Mouse (Mus musculus): ENCODE data around the gene Mpp4. TPM values are rescaled to one million over a fixed set of nuclear protein-coding genes. Genes with fewer than 3 reads are reported as not detected.

Mpp4 gene
- total and polyA plus RNA-seq, 2 experiments from 2014 or later, result 0.45 to 2.8 TPM

- Histone ChIP-seq H3K9me3 (ENCODE audit: low read length) (no peaks in the 10 kb centered on the region), H3K4me2 (ENCODE audit: low read depth, low read length) (no peak overlapping the region), H3K27ac (no peak overlapping the region), H3K4me3 (ENCODE audit: low read length) (no peak overlapping the region), H3K36me3 (ENCODE audit: insufficient read depth, low read length) (peaks cover 12% of the 10 kb centered on the region), H3K4me1 (ENCODE audit: insufficient read depth, low read length) (no peaks in the 10 kb centered on the region), H3K9ac (replicated peaks; ENCODE audit: low read length) (no peak overlapping the region), H3K27me3 (ENCODE audit: insufficient read depth, low read length) (no peaks in the 10 kb centered on the region)
- no peak for ATAC-seq
- TF ChIP-seq CTCF (IDR thresholded peaks at IDR 0.05; ENCODE audit: low read depth), result no peak
- DNase-seq (ENCODE audit: low spot score), result no peak
- 80% methylated on average over 6 of the region's 6 CpGs for WGBS
Observed at GRCm38 (mm10) chr1:59161396-59161795, 1.8 kb downstream of the Mpp4 start.

- ATAC-seq (no peak), DNase-seq (ENCODE audit: low spot score) (no peak)
- Histone ChIP-seq H3K4me1 (ENCODE audit: insufficient read depth, low read length) (no peaks in the 10 kb centered on the region), H3K27ac (no peak overlapping the region), H3K4me2 (ENCODE audit: low read depth, low read length) (no peak overlapping the region), H3K9me3 (ENCODE audit: low read length) (no peaks in the 10 kb centered on the region), H3K4me3 (ENCODE audit: low read length) (no peak overlapping the region), H3K27me3 (ENCODE audit: insufficient read depth, low read length) (no peaks in the 10 kb centered on the region), H3K36me3 (ENCODE audit: insufficient read depth, low read length) (peaks cover 7% of the 10 kb centered on the region; the same call in 1 of the 2 replicates), H3K9ac (replicated peaks; ENCODE audit: low read length) (no peak overlapping the region)
- WGBS, result 74% methylated on average over 6 of the region's 6 CpGs
- TF ChIP-seq CTCF (IDR thresholded peaks at IDR 0.05; ENCODE audit: low read depth), result no peak
Observed at GRCm38 (mm10) chr1:59160871-59161270, 2.3 kb downstream of the Mpp4 start.

GRCm38 (mm10) chr1:59159136-59159535, 4.1 kb downstream of the Mpp4 start:
- Histone ChIP-seq H3K9ac (replicated peaks; ENCODE audit: low read length) (no peak overlapping the region), H3K36me3 (ENCODE audit: insufficient read depth, low read length) (peaks cover 5% of the 10 kb centered on the region; the same call in 1 of the 2 replicates), H3K4me1 (ENCODE audit: insufficient read depth, low read length) (no peaks in the 10 kb centered on the region), H3K27ac (no peak overlapping the region), H3K27me3 (ENCODE audit: insufficient read depth, low read length) (no peaks in the 10 kb centered on the region), H3K4me2 (ENCODE audit: low read depth, low read length) (no peak overlapping the region), H3K4me3 (ENCODE audit: low read length) (no peak overlapping the region), H3K9me3 (ENCODE audit: low read length) (no peaks in the 10 kb centered on the region)
- no peak for TF ChIP-seq CTCF (IDR thresholded peaks at IDR 0.05; ENCODE audit: low read depth)
- WGBS, result 94% methylated on average over 3 of the region's 3 CpGs
- DNase-seq (ENCODE audit: low spot score) (no peak), ATAC-seq (no peak)

GRCm38 (mm10) chr1:59158498-59158897, 4.7 kb downstream of the Mpp4 start:
- Histone ChIP-seq H3K36me3 (ENCODE audit: insufficient read depth, low read length) (peaks cover 5% of the 10 kb centered on the region; the same call in 1 of the 2 replicates), H3K4me2 (ENCODE audit: low read depth, low read length) (no peak overlapping the region), H3K9me3 (ENCODE audit: low read length) (no peaks in the 10 kb centered on the region), H3K4me1 (ENCODE audit: insufficient read depth, low read length) (no peaks in the 10 kb centered on the region), H3K27me3 (ENCODE audit: insufficient read depth, low read length) (no peaks in the 10 kb centered on the region), H3K9ac (replicated peaks; ENCODE audit: low read length) (no peak overlapping the region), H3K27ac (no peak overlapping the region), H3K4me3 (ENCODE audit: low read length) (no peak overlapping the region)
- ATAC-seq (no peak), DNase-seq (ENCODE audit: low spot score) (no peak)
- 75% methylated on average over 7 of the region's 7 CpGs for WGBS
- TF ChIP-seq CTCF (IDR thresholded peaks at IDR 0.05; ENCODE audit: low read depth), result no peak

- no peaks in the 10 kb centered on the region for H3K9me3 ChIP-seq (ENCODE audit: low read length)
- TF ChIP-seq CTCF (IDR thresholded peaks at IDR 0.05; ENCODE audit: low read depth), result no peak
- ATAC-seq, result no peak
- H3K9ac ChIP-seq (replicated peaks; ENCODE audit: low read length), result no peak overlapping the region
- H3K27me3 ChIP-seq (ENCODE audit: insufficient read depth, low read length), result no peaks in the 10 kb centered on the region
- H3K4me1 ChIP-seq (ENCODE audit: insufficient read depth, low read length), result no peaks in the 10 kb centered on the region
- H3K27ac ChIP-seq, result no peak overlapping the region
- H3K36me3 ChIP-seq (ENCODE audit: insufficient read depth, low read length), result 0 out of 2 replicates have a peak, but pooled peaks cover 3% of the 10 kb centered on the region
- 82% methylated on average over 4 of the region's 4 CpGs for WGBS
- H3K4me2 ChIP-seq (ENCODE audit: low read depth, low read length), result no peak overlapping the region
- H3K4me3 ChIP-seq (ENCODE audit: low read length), result no peak overlapping the region
- DNase-seq (ENCODE audit: low spot score), result no peak
Observed at GRCm38 (mm10) chr1:59157846-59158245, 5.3 kb downstream of the Mpp4 start.

GRCm38 (mm10) chr1:59152346-59152745, 10.8 kb downstream of the Mpp4 start:
- no peak for ATAC-seq
- no peaks in the 10 kb centered on the region for H3K9me3 ChIP-seq (ENCODE audit: low read length)
- TF ChIP-seq CTCF (IDR thresholded peaks at IDR 0.05; ENCODE audit: low read depth), result no peak
- no peaks in the 10 kb centered on the region for H3K36me3 ChIP-seq (ENCODE audit: insufficient read depth, low read length)
- no peaks in the 10 kb centered on the region for H3K4me1 ChIP-seq (ENCODE audit: insufficient read depth, low read length)
- WGBS, result 70% methylated on average over 4 of the region's 4 CpGs
- DNase-seq (ENCODE audit: low spot score), result no peak
- no peaks in the 10 kb centered on the region for H3K27me3 ChIP-seq (ENCODE audit: insufficient read depth, low read length)
- no peak overlapping the region for H3K27ac ChIP-seq
- H3K4me2 ChIP-seq (ENCODE audit: low read depth, low read length), result no peak overlapping the region
- no peak overlapping the region for H3K4me3 ChIP-seq (ENCODE audit: low read length)
- H3K9ac ChIP-seq (replicated peaks; ENCODE audit: low read length), result no peak overlapping the region

- Histone ChIP-seq H3K27me3 (ENCODE audit: insufficient read depth, low read length) (no peaks in the 10 kb centered on the region), H3K9ac (replicated peaks; ENCODE audit: low read length) (no peak overlapping the region), H3K36me3 (ENCODE audit: insufficient read depth, low read length) (no peaks in the 10 kb centered on the region), H3K9me3 (ENCODE audit: low read length) (no peaks in the 10 kb centered on the region), H3K27ac (no peak overlapping the region), H3K4me3 (ENCODE audit: low read length) (no peak overlapping the region), H3K4me1 (ENCODE audit: insufficient read depth, low read length) (no peaks in the 10 kb centered on the region), H3K4me2 (ENCODE audit: low read depth, low read length) (no peak overlapping the region)
- 81% methylated on average over 5 of the region's 5 CpGs for WGBS
- ATAC-seq (no peak), DNase-seq (ENCODE audit: low spot score) (no peak)
- TF ChIP-seq CTCF (IDR thresholded peaks at IDR 0.05; ENCODE audit: low read depth), result no peak; the same call in 1 of the 2 replicates
Observed at GRCm38 (mm10) chr1:59150542-59150941, 12.6 kb downstream of the Mpp4 start.

All from hindbrain, postnatal 0 days (tissue).